Mouse (Mus musculus) megakaryocyte, embryonic 14.5 days (primary cell): ENCODE results near the gene Ankrd17.

Experiments used
- FLI1 ChIP-seq: IDR thresholded peaks from 2 replicates; pipeline ENCODE4 v1.6.1; 2012; ENCODE audit warnings: low read length, inconsistent platforms, mixed read lengths
- GATA1 ChIP-seq: IDR thresholded peaks from 3 replicates; pipeline ENCODE4 v1.6.1; 2012; ENCODE audit warnings: mixed read lengths, low read length, inconsistent platforms, borderline replicate concordance

DNA sequence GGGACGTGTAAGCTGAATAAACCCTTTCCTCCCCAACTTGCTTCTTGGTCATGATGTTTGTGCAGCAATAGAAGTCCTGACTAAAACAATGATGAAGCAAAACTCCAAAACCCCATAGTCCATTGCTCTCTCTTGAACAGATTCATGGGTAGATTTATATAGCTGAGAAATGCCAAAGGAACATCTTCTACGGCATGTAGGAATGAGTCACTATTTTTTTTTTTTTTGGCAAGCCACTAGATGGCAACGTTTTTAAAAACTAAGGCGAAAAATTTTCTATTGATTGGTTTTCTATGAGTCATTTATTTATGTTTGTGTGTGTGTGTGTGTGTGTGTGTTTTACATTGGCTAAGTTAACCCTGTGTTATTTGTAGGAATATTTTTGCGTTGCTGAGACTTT is 27.4 kb upstream of the Ankrd17 start:
- no peak for TF ChIP-seq GATA1
- TF ChIP-seq FLI1: no peak
